Mouse (Mus musculus) limb, embryonic 13.5 days (tissue): ENCODE results near the gene Vipr1. TPM values are rescaled to one million over a fixed set of nuclear protein-coding genes. Genes with fewer than 3 reads are reported as not detected.
A peak's percentile ranks its signal among the peaks of the same experiment; 100 is the strongest.

ENCODE experiments used
- ATAC-seq: fragments of 200-750 bp; cut with Nextera tagmentation; 2 replicates; pipeline ENCODE4 v1.8.0; 2017; ENCODE audit warnings: low read depth, moderate number of reproducible peaks, moderate TSS enrichment; ENCODE audit not compliant: low FRiP score
- H3K27ac ChIP-seq: fragments of 300-500 bp; sonication (generic); 2 replicates; pipeline ENCODE4 v1.5.1; 2015; ENCODE audit warnings: inconsistent platforms, mild to moderate bottlenecking, moderate library complexity
- H3K27me3 ChIP-seq: fragments of 300-500 bp; sonication (generic); 2 replicates; pipeline ENCODE4 v1.6.1; 2015; ENCODE audit warnings: mild to moderate bottlenecking, inconsistent platforms
- H3K36me3 ChIP-seq: fragments of 300-500 bp; sonication (generic); 2 replicates; pipeline ENCODE4 v1.6.1; 2015; ENCODE audit warnings: inconsistent platforms, mild to moderate bottlenecking, moderate library complexity
- H3K4me1 ChIP-seq: fragments of 300-500 bp; sonication (generic); 2 replicates; pipeline ENCODE4 v1.6.1; 2015; ENCODE audit warnings: inconsistent platforms
- H3K4me2 ChIP-seq: fragments of 300-500 bp; sonication (generic); replicated peaks from 2 replicates; pipeline ENCODE4 v1.6.1; 2015; ENCODE audit warnings: inconsistent platforms, mild to moderate bottlenecking, moderate library complexity
- H3K4me3 ChIP-seq: fragments of 300-500 bp; sonication (generic); 2 replicates; pipeline ENCODE4 v1.5.1; 2015; ENCODE audit warnings: moderate library complexity, mild to moderate bottlenecking, inconsistent platforms
- H3K9ac ChIP-seq: fragments of 300-500 bp; sonication (generic); 2 replicates; pipeline ENCODE4 v1.6.1; 2015; ENCODE audit warnings: mild to moderate bottlenecking, inconsistent platforms
- H3K9me3 ChIP-seq: fragments of 300-500 bp; sonication (generic); 2 replicates; pipeline ENCODE4 v1.6.1; 2016; ENCODE audit warnings: inconsistent platforms
- WGBS: fragments of 180-500 bp; shearing (Covaris S2); methylation state at CpG from one replicate; pipeline ENCODE4 v1.1.7; 2015; 5-methylcytosine and 5-hydroxymethylcytosine counted together
- polyA plus RNA-seq: library from polyadenylated mRNA; unstranded; fragments of >200 nt; fragmentation: Nextera tagmentation; extraction: Ambion mirVana; gene quantifications from 2 replicates; pipeline ENCODE4 v1.2.1, GENCODE M21; 2015

Vipr1 gene
- polyA plus RNA-seq, 1 experiment from 2014 or later, result 0.85 TPM

GRCm38 (mm10) chr9:121690200-121690651 lies 47.7 kb downstream of the Vipr1 start:
- ATAC-seq, result no peak
- H3K4me3 ChIP-seq, result no peak overlapping the region
- no peaks in the 10 kb centered on the region for H3K27me3 ChIP-seq
- no peak overlapping the region for H3K4me2 ChIP-seq
- H3K36me3 ChIP-seq, result peaks cover 76% of the 10 kb centered on the region
- no peaks in the 10 kb centered on the region for H3K4me1 ChIP-seq
- 78% methylated on average over 15 of the region's 15 CpGs for WGBS
- H3K9ac ChIP-seq, result no peak overlapping the region
- no peaks in the 10 kb centered on the region for H3K9me3 ChIP-seq
- H3K27ac ChIP-seq, result no peak overlapping the region

GRCm38 (mm10) chr9:121690734-121691133 lies 48.2 kb downstream of the Vipr1 start:
- Histone ChIP-seq H3K4me2 (no peak overlapping the region), H3K4me3 (no peak overlapping the region), H3K27ac (no peak overlapping the region), H3K9me3 (no peaks in the 10 kb centered on the region), H3K9ac (no peak overlapping the region), H3K36me3 (peaks cover 76% of the 10 kb centered on the region), H3K27me3 (no peaks in the 10 kb centered on the region), H3K4me1 (no peaks in the 10 kb centered on the region)
- WGBS, result 88% methylated on average over 7 of the region's 7 CpGs
- ATAC-seq, result no peak

- no peak overlapping the region for H3K27ac ChIP-seq
- H3K4me3 ChIP-seq, result no peak overlapping the region
- no peaks in the 10 kb centered on the region for H3K27me3 ChIP-seq
- ATAC-seq, result no peak
- H3K9me3 ChIP-seq, result peaks cover 7% of the 10 kb centered on the region
- WGBS, result 76% methylated on average over 12 of the region's 12 CpGs
- no peak overlapping the region for H3K4me2 ChIP-seq
- no peaks in the 10 kb centered on the region for H3K4me1 ChIP-seq
- H3K9ac ChIP-seq, result no peak overlapping the region
- H3K36me3 ChIP-seq, result peaks cover 77% of the 10 kb centered on the region
Observed at GRCm38 (mm10) chr9:121694736-121695135, 52.2 kb downstream of the Vipr1 start.

- Histone ChIP-seq H3K27ac (no peak overlapping the region), H3K4me1 (no peaks in the 10 kb centered on the region), H3K9ac (no peak overlapping the region), H3K4me2 (no peak overlapping the region), H3K4me3 (no peak overlapping the region), H3K9me3 (peaks cover 7% of the 10 kb centered on the region), H3K36me3 (peaks cover 58% of the 10 kb centered on the region), H3K27me3 (no peaks in the 10 kb centered on the region)
- WGBS, result 94% methylated on average over 9 of the region's 9 CpGs
- ATAC-seq, result no peak
Observed at GRCm38 (mm10) chr9:121696626-121697025, 54.1 kb downstream of the Vipr1 start.

- no peaks in the 10 kb centered on the region for H3K4me1 ChIP-seq
- no peak overlapping the region for H3K27ac ChIP-seq
- no peak overlapping the region for H3K4me3 ChIP-seq
- H3K4me2 ChIP-seq, result no peak overlapping the region
- WGBS, result 95% methylated on average over 1 of the region's 1 CpGs
- ATAC-seq, result no peak
- H3K9me3 ChIP-seq, result peaks cover 7% of the 10 kb centered on the region
- H3K27me3 ChIP-seq, result no peaks in the 10 kb centered on the region
- no peak overlapping the region for H3K9ac ChIP-seq
- H3K36me3 ChIP-seq, result peaks cover 50% of the 10 kb centered on the region
Observed at GRCm38 (mm10) chr9:121697150-121698049, 54.9 kb downstream of the Vipr1 start.

GRCm38 (mm10) chr9:121704261-121704645 lies 61.7 kb downstream of the Vipr1 start:
- 32% methylated on average over 11 of the region's 11 CpGs for WGBS
- Histone ChIP-seq H3K36me3 (peaks cover 4% of the 10 kb centered on the region), H3K4me3 (peak overlapping the region; percentile 82), H3K4me1 (peaks cover 21% of the 10 kb centered on the region), H3K9me3 (no peaks in the 10 kb centered on the region), H3K4me2 (peak overlapping the region; percentile 93), H3K27ac (no peak overlapping the region), H3K9ac (peak overlapping the region; percentile 80), H3K27me3 (peaks cover 2% of the 10 kb centered on the region; the same call in 1 of the 2 replicates)
- ATAC-seq, result no peak

- H3K9ac ChIP-seq, result peak within 1 kb of the TSS; percentile 80
- H3K4me2 ChIP-seq, result peak within 1 kb of the TSS; percentile 93
- H3K4me1 ChIP-seq, result peaks cover 24% of the 10 kb centered on the region
- H3K4me3 ChIP-seq, result peak within 1 kb of the TSS; percentile 82
- H3K27ac ChIP-seq, result peak within 1 kb of the TSS; percentile 52; the same call in 1 of the 2 replicates
- peaks cover 2% of the 10 kb centered on the region; the same call in 1 of the 2 replicates for H3K27me3 ChIP-seq
- peak; percentile 98 for ATAC-seq
- no peaks in the 10 kb centered on the region for H3K9me3 ChIP-seq
- H3K36me3 ChIP-seq, result no peaks in the 10 kb centered on the region
- under 1% methylated on average over 58 of the region's 69 CpGs for WGBS
Observed at GRCm38 (mm10) chr9:121704646-121705625, 62.4 kb downstream of the Vipr1 start, which contains the start of gene Sec22c. Gene Sec22c, minus strand, starts transcription at chr9:121705490.

GRCm38 (mm10) chr9:121706029-121706675 lies 63.6 kb downstream of the Vipr1 start:
- H3K9me3 ChIP-seq, result no peaks in the 10 kb centered on the region
- no peak for ATAC-seq
- no peak overlapping the region for H3K9ac ChIP-seq
- H3K27me3 ChIP-seq, result peaks cover 2% of the 10 kb centered on the region; the same call in 1 of the 2 replicates
- H3K4me2 ChIP-seq, result peak overlapping the region; percentile 93; the same call in 1 of the 2 replicates
- H3K4me1 ChIP-seq, result peaks cover 29% of the 10 kb centered on the region
- no peak overlapping the region for H3K27ac ChIP-seq
- no peak overlapping the region for H3K4me3 ChIP-seq
- 78% methylated on average over 6 of the region's 6 CpGs for WGBS
- no peaks in the 10 kb centered on the region for H3K36me3 ChIP-seq

GRCm38 (mm10) chr9:121707801-121708200 lies 65.3 kb downstream of the Vipr1 start:
- Histone ChIP-seq H3K9me3 (no peaks in the 10 kb centered on the region), H3K36me3 (peaks cover 6% of the 10 kb centered on the region), H3K4me2 (no peak overlapping the region), H3K27me3 (peaks cover 2% of the 10 kb centered on the region; the same call in 1 of the 2 replicates), H3K4me3 (no peak overlapping the region), H3K9ac (no peak overlapping the region), H3K27ac (no peak overlapping the region), H3K4me1 (peaks cover 39% of the 10 kb centered on the region)
- ATAC-seq, result no peak
- WGBS, result 49% methylated on average over 6 of the region's 6 CpGs

- Histone ChIP-seq H3K27me3 (peaks cover 2% of the 10 kb centered on the region; the same call in 1 of the 2 replicates), H3K4me1 (peaks cover 34% of the 10 kb centered on the region)
- WGBS, result 67% methylated on average over 7 of the region's 7 CpGs
Observed at GRCm38 (mm10) chr9:121708506-121709486, 66.3 kb downstream of the Vipr1 start.

More at GRCm38 (mm10) chr9:121708506-121709486, 66.3 kb downstream of the Vipr1 start:
- H3K9ac ChIP-seq, result no peak overlapping the region
- peaks cover 16% of the 10 kb centered on the region for H3K36me3 ChIP-seq
- no peaks in the 10 kb centered on the region for H3K9me3 ChIP-seq
- ATAC-seq, result no peak
- no peak overlapping the region for H3K4me3 ChIP-seq
- H3K27ac ChIP-seq, result no peak overlapping the region
- no peak overlapping the region for H3K4me2 ChIP-seq
